Mouse (Mus musculus): ENCODE results near the gene Senp3. TPM values are rescaled to one million over a fixed set of nuclear protein-coding genes. Genes with fewer than 3 reads are reported as not detected.
"Not testable (repeated sequence)": the region's sequence is repeated elsewhere in the genome, so short reads cannot be mapped to it uniquely, and the experiment has no call there.

Gene Senp3
- total RNA-seq, 2 experiments from 2014 or later, result 27.3 to 35.1 TPM

- no peak for DNase-seq
Observed at GRCm38 (mm10) chr11:69704613-69705010, 22.7 kb upstream of the Senp3 start.

- DNase-seq, result no peak
Observed at GRCm38 (mm10) chr11:69703814-69704612, 22.1 kb upstream of the Senp3 start.

GRCm38 (mm10) chr11:69703381-69703780 is 21.5 kb upstream of the Senp3 start:
- DNase-seq, result not testable (repeated sequence)

GRCm38 (mm10) chr11:69702886-69703285 is 21.0 kb upstream of the Senp3 start:
- not testable (repeated sequence) for DNase-seq

- no peak for DNase-seq
Observed at GRCm38 (mm10) chr11:69699595-69699994, 17.7 kb upstream of the Senp3 start.

GRCm38 (mm10) chr11:69698574-69698973 is 16.7 kb upstream of the Senp3 start:
- DNase-seq, result no peak

GRCm38 (mm10) chr11:69697396-69697795 is 15.5 kb upstream of the Senp3 start:
- DNase-seq, result no peak

GRCm38 (mm10) chr11:69695361-69696181 is 13.7 kb upstream of the Senp3 start, which contains the start of the genes Tnfsf12 and Tnfsfm13:
TSS of gene Tnfsf12 (minus strand) at chr11:69695849.
TSS of gene Tnfsfm13 (minus strand) at chr11:69696098.
- peak; percentile 89 to 92 for DNase-seq

- DNase-seq, result no peak
Observed at GRCm38 (mm10) chr11:69695046-69695360, 13.1 kb upstream of the Senp3 start.

- no peak for DNase-seq
Observed at GRCm38 (mm10) chr11:69693421-69693965, 11.6 kb upstream of the Senp3 start.

- DNase-seq, result no peak
Observed at GRCm38 (mm10) chr11:69692863-69693262, 11.0 kb upstream of the Senp3 start.

- DNase-seq, result peak in 1 of 2 experiments; percentile 60
Observed at GRCm38 (mm10) chr11:69692196-69692811, 10.4 kb upstream of the Senp3 start.

- no peak for DNase-seq
Observed at GRCm38 (mm10) chr11:69689891-69690290, 8.0 kb upstream of the Senp3 start.

- DNase-seq, result no peak
Observed at GRCm38 (mm10) chr11:69687061-69687460, 5.2 kb upstream of the Senp3 start.

GRCm38 (mm10) chr11:69686377-69686776 is 4.5 kb upstream of the Senp3 start:
- DNase-seq, result peak; percentile 90 to 91

- DNase-seq, result peak; percentile 90 to 95
Observed at GRCm38 (mm10) chr11:69685526-69686148, 3.8 kb upstream of the Senp3 start, which contains the start of gene Tnfsf13. TSS of gene Tnfsf13 (minus strand) at chr11:69685784.

GRCm38 (mm10) chr11:69684936-69685335 is 3.1 kb upstream of the Senp3 start:
- DNase-seq, result no peak

- peak; percentile 35 to 42 for DNase-seq
Observed at GRCm38 (mm10) chr11:69684128-69684745, 2.4 kb upstream of the Senp3 start.

GRCm38 (mm10) chr11:69683576-69683975 is 1.7 kb upstream of the Senp3 start:
- no peak for DNase-seq

GRCm38 (mm10) chr11:69682840-69683533 is 1.1 kb upstream of the Senp3 start:
- peak; percentile 90 to 96 for DNase-seq
